Mouse (Mus musculus) liver, embryonic 14.5 days (tissue): ENCODE data around the gene Hdac9. TPM values are rescaled to one million over a fixed set of nuclear protein-coding genes. Genes with fewer than 3 reads are reported as not detected.

Experiments used
- ATAC-seq: fragments of 200-750 bp; cut with Nextera tagmentation; 2 replicates; pipeline ENCODE4 v1.8.0; 2017; ENCODE audit warnings: moderate number of reproducible peaks, mild to moderate bottlenecking, moderate library complexity; ENCODE audit not compliant: insufficient read depth
- DNase-seq, 3 experiments: peaks; one replicate each; pipeline ENCODE4 v3.0.0-alpha.2; 2012 to 2013; ENCODE audit warnings: low read depth in 3 of 3, low spot score in 3 of 3
- H3K27ac ChIP-seq: fragments of 300-500 bp; sonication (generic); 2 replicates; pipeline ENCODE4 v1.5.1; 2014; ENCODE audit warnings: moderate library complexity, mild to moderate bottlenecking, control low read depth, inconsistent platforms
- H3K27me3 ChIP-seq: fragments of 300-500 bp; sonication (generic); 2 replicates; pipeline ENCODE4 v1.6.1; 2014; ENCODE audit warnings: mild to moderate bottlenecking, low read length, moderate library complexity; ENCODE audit not compliant: control insufficient read depth, insufficient read depth
- H3K36me3 ChIP-seq: fragments of 300-500 bp; sonication (generic); replicated peaks from 2 replicates; pipeline ENCODE4 v1.6.1; 2014; ENCODE audit warnings: low read depth; ENCODE audit not compliant: control insufficient read depth, insufficient read depth
- H3K4me1 ChIP-seq, 2 experiments: fragments of 200-500 bp in 1 of 2; fragments of 300-500 bp in 1 of 2; sonication (generic) in 1 of 2; replicated peaks; 2 replicates each; pipeline ENCODE4 v1.6.1; 2012 to 2014; ENCODE audit warnings: antibody characterized with exemption in 1 of 2, inconsistent platforms in 1 of 2, low read length in 1 of 2; ENCODE audit not compliant: control insufficient read depth in 2 of 2, insufficient read depth in 2 of 2
- H3K4me2 ChIP-seq: fragments of 300-500 bp; sonication (generic); 2 replicates; pipeline ENCODE4 v1.6.1; 2014; ENCODE audit warnings: low read depth, mild to moderate bottlenecking, control low read depth, moderate library complexity
- H3K4me3 ChIP-seq, 2 experiments: fragments of 200-500 bp in 1 of 2; fragments of 300-500 bp in 1 of 2; sonication (generic) in 1 of 2; 2 replicates each; pipeline ENCODE4 v1.5.1; 2012 to 2014; ENCODE audit warnings: low read depth in 2 of 2, low read length in 2 of 2, mild to moderate bottlenecking in 2 of 2, control low read depth in 1 of 2, inconsistent platforms in 1 of 2, moderate library complexity in 1 of 2; ENCODE audit not compliant: insufficient read depth in 1 of 2
- H3K9ac ChIP-seq: fragments of 300-500 bp; sonication (generic); replicated peaks from 2 replicates; pipeline ENCODE4 v1.6.1; 2014; ENCODE audit warnings: mild to moderate bottlenecking, control low read depth, moderate library complexity
- H3K9me3 ChIP-seq: fragments of 300-500 bp; sonication (generic); 2 replicates; pipeline ENCODE4 v1.6.1; 2016; ENCODE audit warnings: low read length, mixed read lengths; ENCODE audit not compliant: control insufficient read depth
- CTCF ChIP-seq: IDR thresholded peaks from 2 replicates; pipeline ENCODE4 v1.5.1; 2016; ENCODE audit warnings: antibody characterized with exemption, low read depth, control low read depth
- EP300 ChIP-seq: IDR thresholded peaks from 2 replicates; pipeline ENCODE4 v1.6.1; 2016; ENCODE audit warnings: antibody characterized with exemption, low read depth
- WGBS: fragments of 180-500 bp; shearing (Covaris S2); extraction: QIAGEN DNeasy Blood & Tissue Kit; methylation state at CpG from one replicate; pipeline ENCODE4 v1.1.7; 2014; ENCODE audit not compliant: insufficient replicate concordance; 5-methylcytosine and 5-hydroxymethylcytosine counted together
- polyA plus RNA-seq, 2 experiments: library from polyadenylated mRNA; depleted of rRNA in 1 of 2; stranded (reverse) in 1 of 2; unstranded in 1 of 2; fragments of >200 nt; fragmentation: Nextera tagmentation in 1 of 2; extraction: Ambion mirVana in 1 of 2; gene quantifications; 2 replicates each; pipeline versions ENCODE4 v1.2.1 to v1.2.3; 2012 to 2014

The Hdac9 gene
- polyA plus RNA-seq, 2 experiments = 1.3 to 1.4 TPM

DNA sequence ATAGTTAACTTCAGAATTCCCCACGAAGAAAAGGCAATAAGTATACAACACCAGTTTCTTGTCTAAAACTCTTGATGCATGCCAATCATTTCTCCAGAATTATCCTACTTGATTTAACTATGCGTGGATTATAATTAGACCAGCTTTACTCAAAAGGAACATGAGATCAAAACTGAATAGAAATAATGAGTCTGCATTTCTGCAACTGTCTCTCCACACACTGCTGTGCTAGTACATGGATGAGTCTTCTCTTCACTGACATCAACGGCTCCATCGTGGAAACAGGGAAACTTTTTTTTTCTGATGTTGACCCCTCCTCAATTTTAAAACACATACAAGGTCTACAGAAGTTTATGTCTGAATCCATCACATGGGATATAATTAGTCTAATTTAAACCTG lies 334.4 kb downstream of the Hdac9 start:
- WGBS = 63% methylated on average over 4 of the region's 4 CpGs

DNA sequence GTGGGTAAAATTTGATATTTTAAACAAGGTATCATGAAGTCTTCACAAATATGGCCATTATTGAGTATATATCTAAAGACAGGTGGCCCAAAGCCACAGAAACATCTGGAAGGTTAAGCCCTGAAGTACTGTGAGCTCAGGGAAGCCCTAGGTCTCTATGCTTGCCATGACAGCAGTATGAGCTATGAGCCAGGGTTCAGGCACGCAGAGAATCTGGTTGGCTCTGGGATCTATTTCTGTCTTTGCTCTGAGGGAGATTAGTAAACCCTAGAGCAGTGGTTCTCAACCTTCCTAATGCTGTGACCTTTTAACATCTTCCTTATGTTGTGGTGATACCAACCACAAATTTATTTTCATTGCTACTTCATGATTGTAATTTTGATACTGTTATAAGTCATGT lies 337.7 kb downstream of the Hdac9 start:
- Histone ChIP-seq H3K4me1 (no peaks in the 10 kb centered on the region), H3K27me3 (no peaks in the 10 kb centered on the region), H3K9me3 (no peaks in the 10 kb centered on the region), H3K4me3 (no peak overlapping the region), H3K36me3 (no peaks in the 10 kb centered on the region), H3K27ac (no peak overlapping the region), H3K9ac (no peak overlapping the region), H3K4me2 (no peak overlapping the region)
- DNase-seq (no peak), ATAC-seq (no peak)
- 44% methylated on average over 1 of the region's 1 CpGs for WGBS
- TF ChIP-seq EP300 (no peak), CTCF (no peak)

More for the DNA sequence above, 334.4 kb downstream of the Hdac9 start:
- Histone ChIP-seq H3K9ac (no peak overlapping the region), H3K4me3 (no peak overlapping the region), H3K27me3 (no peaks in the 10 kb centered on the region), H3K4me1 (no peaks in the 10 kb centered on the region), H3K27ac (no peak overlapping the region), H3K4me2 (no peak overlapping the region), H3K9me3 (no peaks in the 10 kb centered on the region), H3K36me3 (no peaks in the 10 kb centered on the region)
- DNase-seq (no peak), ATAC-seq (no peak)
- TF ChIP-seq CTCF = no peak
- no peak for TF ChIP-seq EP300

DNA sequence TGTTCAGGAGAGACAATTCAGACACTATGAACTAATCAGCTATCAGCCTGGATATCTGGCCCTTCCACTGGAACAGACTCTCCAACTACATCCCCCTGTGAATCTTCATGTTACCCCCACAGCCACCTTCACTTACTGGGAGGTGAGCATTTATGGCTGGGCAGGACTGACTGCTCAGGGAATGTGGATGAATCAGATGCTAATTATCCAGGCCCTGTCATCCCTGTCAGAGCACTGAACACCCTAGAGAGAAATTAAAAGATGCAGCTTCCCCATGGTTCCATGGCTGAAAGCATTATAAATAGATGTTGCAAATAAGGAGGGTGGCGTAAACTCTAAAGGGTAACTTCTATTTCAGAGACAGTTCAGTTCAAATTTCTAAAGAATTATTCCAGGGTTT lies 345.8 kb downstream of the Hdac9 start:
- no peak overlapping the region for H3K4me3 ChIP-seq
- no peak for TF ChIP-seq EP300
- no peak for TF ChIP-seq CTCF
- H3K27me3 ChIP-seq = no peaks in the 10 kb centered on the region
- 77% methylated on average over 1 of the region's 1 CpGs for WGBS
- H3K27ac ChIP-seq = no peak overlapping the region
- ATAC-seq (no peak), DNase-seq (no peak)
- no peaks in the 10 kb centered on the region for H3K36me3 ChIP-seq
- H3K9ac ChIP-seq = no peak overlapping the region
- H3K4me1 ChIP-seq = no peaks in the 10 kb centered on the region
- no peaks in the 10 kb centered on the region for H3K9me3 ChIP-seq
- H3K4me2 ChIP-seq = no peak overlapping the region

DNA sequence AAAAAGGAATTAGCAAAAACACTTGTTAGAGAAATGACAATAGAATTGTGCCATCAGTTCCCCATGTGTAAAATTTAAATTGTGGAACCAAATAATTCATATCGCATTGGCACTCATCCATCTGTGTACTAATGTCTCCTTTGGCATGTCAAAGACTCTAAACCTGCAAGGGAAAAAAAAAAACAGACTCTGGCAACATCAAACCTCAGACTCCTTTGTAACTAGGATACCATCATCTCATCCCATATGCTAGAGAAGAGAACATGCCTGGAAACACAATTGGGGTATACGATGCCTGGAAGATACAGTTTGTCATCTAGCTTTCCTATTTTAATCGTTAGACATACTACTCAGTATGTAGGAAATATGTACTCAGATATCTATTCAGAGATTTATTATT lies 347.4 kb downstream of the Hdac9 start:
- Histone ChIP-seq H3K27me3 (no peaks in the 10 kb centered on the region), H3K9me3 (no peaks in the 10 kb centered on the region), H3K27ac (no peak overlapping the region), H3K4me3 (no peak overlapping the region), H3K4me1 (no peaks in the 10 kb centered on the region), H3K36me3 (no peaks in the 10 kb centered on the region), H3K4me2 (no peak overlapping the region), H3K9ac (no peak overlapping the region)
- ATAC-seq (no peak), DNase-seq (no peak)
- TF ChIP-seq CTCF = no peak
- TF ChIP-seq EP300 = no peak
- 68% methylated on average over 3 of the region's 3 CpGs for WGBS

DNA sequence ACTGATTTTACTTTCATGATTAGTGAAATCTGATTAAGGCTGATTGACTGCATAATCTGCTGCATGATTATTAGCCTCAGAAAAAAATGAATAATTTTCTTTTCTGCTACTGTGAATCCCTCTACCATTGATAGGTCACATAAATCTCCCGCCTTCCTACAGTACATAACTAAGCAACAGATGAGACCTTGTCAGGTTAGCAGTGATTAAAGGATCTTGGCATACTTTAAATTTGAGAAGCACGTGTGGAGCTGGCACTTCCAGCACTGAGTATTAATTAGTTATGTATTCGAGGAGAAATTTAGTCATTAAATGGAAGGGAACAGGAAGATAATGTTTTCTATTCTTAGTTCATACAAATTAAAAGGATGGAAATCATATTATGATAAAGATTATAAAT lies 347.8 kb downstream of the Hdac9 start:
- ATAC-seq = no peak
- DNase-seq = no peak
- Histone ChIP-seq H3K27me3 (no peaks in the 10 kb centered on the region), H3K9ac (no peak overlapping the region), H3K9me3 (no peaks in the 10 kb centered on the region), H3K4me2 (no peak overlapping the region), H3K4me3 (no peak overlapping the region), H3K36me3 (no peaks in the 10 kb centered on the region), H3K27ac (no peak overlapping the region), H3K4me1 (no peaks in the 10 kb centered on the region)
- TF ChIP-seq EP300 = no peak
- no peak for TF ChIP-seq CTCF
- 55% methylated on average over 3 of the region's 3 CpGs for WGBS
